Mouse (Mus musculus) lung, postnatal 0 days (tissue): ENCODE measurements around the gene Fbln5. TPM values are rescaled to one million over a fixed set of nuclear protein-coding genes. Genes with fewer than 3 reads are reported as not detected.

Experiments
- ATAC-seq: fragments of 200-750 bp; cut with Nextera tagmentation; 2 replicates; pipeline ENCODE4 v1.8.0; 2017; ENCODE audit warnings: moderate library complexity
- DNase-seq: peaks from one replicate; pipeline ENCODE4 v3.0.0-alpha.2; 2016; ENCODE audit warnings: low spot score
- H3K27ac ChIP-seq: fragments of 300-500 bp; sonication (generic); 2 replicates; pipeline ENCODE4 v1.5.1; 2014; ENCODE audit warnings: antibody characterized with exemption, mild to moderate bottlenecking, low read length, mixed read lengths
- H3K27me3 ChIP-seq: fragments of 300-500 bp; sonication (generic); replicated peaks from 2 replicates; pipeline ENCODE4 v1.6.1; 2014; ENCODE audit warnings: low read length, mixed read lengths; ENCODE audit not compliant: insufficient read depth
- H3K36me3 ChIP-seq: fragments of 300-500 bp; sonication (generic); 2 replicates; pipeline ENCODE4 v1.6.1; 2014; ENCODE audit warnings: low read length, mixed read lengths; ENCODE audit not compliant: insufficient read depth
- H3K4me1 ChIP-seq: fragments of 300-500 bp; sonication (generic); 2 replicates; pipeline ENCODE4 v1.6.1; 2014; ENCODE audit warnings: antibody characterized with exemption, low read depth, low read length, mixed read lengths; ENCODE audit not compliant: insufficient read depth
- H3K4me2 ChIP-seq: fragments of 300-500 bp; sonication (generic); replicated peaks from 2 replicates; pipeline ENCODE4 v1.6.1; 2014; ENCODE audit warnings: low read depth, mild to moderate bottlenecking, low read length, moderate library complexity, mixed read lengths
- H3K4me3 ChIP-seq: fragments of 300-500 bp; sonication (generic); 2 replicates; pipeline ENCODE4 v1.5.1; 2014; ENCODE audit warnings: low read depth, low read length
- H3K9ac ChIP-seq: fragments of 300-500 bp; sonication (generic); replicated peaks from 2 replicates; pipeline ENCODE4 v1.6.1; 2014; ENCODE audit warnings: low read depth, mild to moderate bottlenecking
- H3K9me3 ChIP-seq: fragments of 300-500 bp; sonication (generic); 2 replicates; pipeline ENCODE4 v1.6.1; 2016; ENCODE audit warnings: low read length, mixed read lengths
- CTCF ChIP-seq: IDR thresholded peaks from 2 replicates; pipeline ENCODE4 v1.5.1; 2016; ENCODE audit warnings: antibody characterized with exemption, mild to moderate bottlenecking
- EP300 ChIP-seq: IDR thresholded peaks from 2 replicates; pipeline ENCODE4 v1.6.1; 2016; ENCODE audit warnings: antibody characterized with exemption, mild to moderate bottlenecking, control low read depth
- WGBS: fragments of 180-500 bp; shearing (Covaris S2); extraction: QIAGEN DNeasy Blood & Tissue Kit; methylation state at CpG from one replicate; pipeline ENCODE4 v1.1.7; 2014; 5-methylcytosine and 5-hydroxymethylcytosine counted together
- polyA plus RNA-seq: library from polyadenylated mRNA; unstranded; fragments of >200 nt; fragmentation: Nextera tagmentation; extraction: Ambion mirVana; gene quantifications from 2 replicates; pipeline ENCODE4 v1.2.1, GENCODE M21; 2015

The Fbln5 gene
- polyA plus RNA-seq, 1 experiment from 2014 or later: 408 TPM

DNA sequence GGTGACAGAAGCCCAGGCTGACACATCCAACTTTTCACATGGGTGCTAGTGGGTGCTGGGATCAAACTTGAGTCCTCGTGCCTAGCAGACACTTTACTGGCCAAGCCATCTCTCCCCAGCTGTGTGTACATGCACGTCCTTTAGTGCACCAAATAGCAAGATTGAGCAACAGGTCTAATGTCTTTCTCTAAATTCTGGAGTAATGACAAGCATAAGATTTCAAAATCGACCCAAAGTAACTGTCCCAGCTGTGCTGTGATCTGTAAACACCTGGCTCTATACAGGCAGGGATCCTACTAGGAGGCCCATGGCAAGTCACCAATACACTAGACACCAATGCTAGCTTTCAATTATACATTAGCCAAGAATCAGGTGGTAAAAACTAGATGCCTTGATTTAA is 17.8 kb downstream of the Fbln5 start:
- 50% methylated on average over 3 of the region's 3 CpGs for WGBS
- no peak for TF ChIP-seq CTCF
- TF ChIP-seq EP300: peak; percentile 36; the same call in 1 of the 2 replicates
- Histone ChIP-seq H3K4me1 (no peaks in the 10 kb centered on the region), H3K36me3 (no peaks in the 10 kb centered on the region), H3K9ac (no peak overlapping the region), H3K27me3 (no peaks in the 10 kb centered on the region), H3K27ac (no peak overlapping the region), H3K4me3 (no peak overlapping the region), H3K4me2 (no peak overlapping the region), H3K9me3 (no peaks in the 10 kb centered on the region)
- peak; percentile 71 for DNase-seq
- peak; percentile 62 for ATAC-seq

DNA sequence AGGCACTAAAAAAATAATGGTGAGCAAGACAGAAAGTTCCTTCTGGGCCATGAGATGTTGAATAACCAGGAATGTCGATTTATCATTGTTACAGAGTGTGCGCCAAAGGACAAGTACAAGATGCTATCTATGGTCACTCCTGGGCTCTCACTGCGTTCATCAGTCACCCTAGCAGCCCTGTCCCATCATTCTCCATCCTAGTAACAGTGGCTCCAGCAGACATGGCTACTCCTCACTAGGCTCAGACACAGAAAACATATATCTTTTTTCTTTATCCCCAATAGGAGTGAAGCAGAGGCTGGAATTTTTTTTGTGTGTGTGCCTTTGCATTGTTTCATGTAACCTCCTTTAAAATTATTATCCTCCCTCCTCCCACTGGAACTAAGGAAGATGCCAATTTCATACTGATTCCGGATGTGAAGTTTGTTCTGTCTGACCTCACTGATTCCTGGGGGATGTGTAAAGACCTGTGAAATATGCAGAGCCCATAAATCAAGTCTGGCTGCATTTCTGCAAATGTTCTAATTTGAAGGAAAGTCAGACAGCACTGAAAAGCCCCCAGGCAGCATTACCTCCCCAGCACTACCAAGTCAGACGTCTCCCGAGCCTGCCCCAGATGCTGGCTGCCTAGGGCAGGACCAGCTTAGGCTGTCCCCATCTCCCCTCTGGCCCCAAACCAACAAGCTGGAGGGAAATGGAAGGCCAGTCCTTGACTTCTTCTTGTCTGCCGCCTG is 20.5 kb downstream of the Fbln5 start:
- peak; percentile 30 for DNase-seq
- H3K9ac ChIP-seq: no peak overlapping the region
- TF ChIP-seq CTCF (no peak), EP300 (no peak)
- no peaks in the 10 kb centered on the region for H3K36me3 ChIP-seq
- H3K27me3 ChIP-seq: no peaks in the 10 kb centered on the region
- H3K27ac ChIP-seq: no peak overlapping the region
- peak; percentile 35 for ATAC-seq
- 52% methylated on average over 7 of the region's 7 CpGs for WGBS
- H3K4me1 ChIP-seq: no peaks in the 10 kb centered on the region; the same call in 1 of the 2 replicates
- H3K4me2 ChIP-seq: no peak overlapping the region
- no peaks in the 10 kb centered on the region for H3K9me3 ChIP-seq
- no peak overlapping the region for H3K4me3 ChIP-seq

DNA sequence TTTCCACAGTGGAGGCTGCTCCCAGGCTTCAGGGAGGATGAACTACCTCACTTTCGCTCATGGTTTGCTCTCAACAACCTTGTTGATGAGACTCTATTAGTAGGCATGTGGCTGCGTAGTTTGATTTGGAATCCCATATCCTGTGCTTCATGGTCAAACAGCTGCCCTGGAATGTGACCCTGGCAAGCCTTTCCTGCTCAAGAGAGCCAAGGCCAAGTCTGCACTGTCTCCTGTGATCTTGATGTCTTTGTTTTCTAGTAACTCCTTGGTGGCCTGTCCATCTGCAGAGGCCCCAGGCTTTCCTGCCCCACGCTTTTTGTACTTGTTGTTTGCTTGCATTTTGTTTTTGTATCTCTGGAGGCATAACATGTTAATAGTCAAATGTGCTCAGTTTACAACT is 24.4 kb downstream of the Fbln5 start:
- Histone ChIP-seq H3K9ac (no peak overlapping the region), H3K4me2 (no peak overlapping the region), H3K4me1 (no peaks in the 10 kb centered on the region; the same call in 1 of the 2 replicates), H3K27me3 (no peaks in the 10 kb centered on the region), H3K9me3 (no peaks in the 10 kb centered on the region), H3K4me3 (no peak overlapping the region), H3K27ac (no peak overlapping the region), H3K36me3 (no peaks in the 10 kb centered on the region)
- WGBS: 45% methylated on average over 3 of the region's 3 CpGs
- TF ChIP-seq CTCF (no peak), EP300 (no peak)
- DNase-seq (peak; percentile 22), ATAC-seq (peak; percentile 33)

DNA sequence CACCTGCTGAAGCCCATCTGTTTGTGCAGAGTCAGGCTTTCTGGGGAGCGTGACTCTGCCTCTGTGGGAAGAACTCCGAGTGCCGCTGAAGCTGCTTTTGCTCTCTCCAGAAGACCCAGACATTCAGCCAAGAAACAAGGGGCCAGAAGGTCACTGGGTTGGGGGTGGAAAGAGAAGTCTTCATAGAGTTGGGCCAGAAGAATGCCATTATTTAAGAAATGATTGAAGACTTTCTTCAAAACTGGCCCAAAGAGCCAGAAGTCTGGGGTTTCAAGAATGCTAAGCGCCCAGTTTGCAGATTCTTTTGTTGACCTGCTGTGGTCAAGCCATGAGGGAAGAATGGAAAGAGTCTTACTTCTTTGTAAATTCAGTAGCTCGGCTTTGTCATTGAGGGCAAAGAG is 25.6 kb downstream of the Fbln5 start:
- Histone ChIP-seq H3K4me2 (no peak overlapping the region), H3K36me3 (no peaks in the 10 kb centered on the region), H3K27me3 (no peaks in the 10 kb centered on the region), H3K9me3 (no peaks in the 10 kb centered on the region), H3K27ac (0 out of 2 replicates have a peak overlapping the region, but pooled peaks have one; percentile 14), H3K9ac (no peak overlapping the region), H3K4me3 (no peak overlapping the region), H3K4me1 (no peaks in the 10 kb centered on the region; the same call in 1 of the 2 replicates)
- 72% methylated on average over 5 of the region's 5 CpGs for WGBS
- TF ChIP-seq EP300 (0 out of 2 replicates have a peak, but pooled peaks have one; percentile 20), CTCF (no peak)
- ATAC-seq (peak; percentile 44), DNase-seq (peak; percentile 24)

DNA sequence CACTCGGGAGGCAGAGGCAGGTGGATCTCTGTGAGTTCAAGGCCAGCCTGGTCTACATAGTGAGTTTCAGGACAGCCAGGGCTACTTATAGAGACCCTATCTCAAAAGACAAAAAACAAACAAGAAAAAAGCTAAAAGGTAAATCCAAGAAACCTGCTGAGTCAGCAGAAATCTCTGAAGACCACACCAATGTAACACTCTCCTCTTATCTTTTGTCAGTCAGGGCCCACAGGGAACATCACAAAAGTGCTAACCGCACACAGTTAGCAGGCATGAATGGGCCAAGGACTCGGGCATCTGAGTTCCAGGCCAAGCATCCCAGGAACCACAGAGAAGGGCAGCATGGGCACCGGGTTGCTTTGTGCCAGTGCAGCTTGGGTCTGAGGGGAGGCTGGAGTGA is 26.2 kb downstream of the Fbln5 start:
- ATAC-seq: no peak
- Histone ChIP-seq H3K4me1 (no peaks in the 10 kb centered on the region; the same call in 1 of the 2 replicates), H3K36me3 (no peaks in the 10 kb centered on the region), H3K9me3 (no peaks in the 10 kb centered on the region), H3K9ac (no peak overlapping the region), H3K27ac (no peak overlapping the region), H3K27me3 (no peaks in the 10 kb centered on the region), H3K4me3 (no peak overlapping the region), H3K4me2 (no peak overlapping the region)
- WGBS: 87% methylated on average over 4 of the region's 4 CpGs
- DNase-seq: no peak
- TF ChIP-seq EP300: no peak
- no peak for TF ChIP-seq CTCF

DNA sequence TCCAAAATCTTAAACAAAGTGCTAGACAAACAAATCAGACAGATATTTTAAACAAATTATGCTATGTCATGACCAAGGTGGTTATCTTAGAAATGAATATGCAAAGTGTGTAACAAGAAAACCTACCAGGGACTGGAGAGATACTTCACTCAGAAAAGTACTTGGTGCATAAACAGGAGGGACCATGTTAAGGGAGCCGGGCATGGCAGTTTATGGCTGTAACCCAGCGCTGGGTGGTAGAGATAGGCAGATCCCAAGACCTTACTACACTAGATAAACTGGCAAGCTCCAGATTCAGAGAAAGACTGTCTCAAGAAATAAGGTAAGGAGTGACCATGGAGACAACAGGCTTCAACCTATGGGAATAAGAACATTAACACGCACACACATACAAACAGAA is 29.1 kb downstream of the Fbln5 start:
- no peak overlapping the region for H3K9ac ChIP-seq
- DNase-seq: no peak
- 0 out of 2 replicates have a peak, but pooled peaks have one; percentile 1 for TF ChIP-seq EP300
- TF ChIP-seq CTCF: no peak
- no peak overlapping the region for H3K4me2 ChIP-seq
- no peak overlapping the region for H3K4me3 ChIP-seq
- 87% methylated on average over 3 of the region's 3 CpGs for WGBS
- no peaks in the 10 kb centered on the region for H3K27me3 ChIP-seq
- no peaks in the 10 kb centered on the region for H3K9me3 ChIP-seq
- ATAC-seq: no peak
- H3K27ac ChIP-seq: no peak overlapping the region
- no peaks in the 10 kb centered on the region; the same call in 1 of the 2 replicates for H3K4me1 ChIP-seq
- H3K36me3 ChIP-seq: no peaks in the 10 kb centered on the region
